Mouse (Mus musculus) spleen, postnatal 4 days (tissue): Measurements from ENCODE around the gene Tsacc.

Source experiments
- DNase-seq, 2 experiments: peaks; one replicate each; pipeline ENCODE4 v3.0.0; 2022; ENCODE audit warnings: low spot score in 2 of 2

Tsacc gene

DNA sequence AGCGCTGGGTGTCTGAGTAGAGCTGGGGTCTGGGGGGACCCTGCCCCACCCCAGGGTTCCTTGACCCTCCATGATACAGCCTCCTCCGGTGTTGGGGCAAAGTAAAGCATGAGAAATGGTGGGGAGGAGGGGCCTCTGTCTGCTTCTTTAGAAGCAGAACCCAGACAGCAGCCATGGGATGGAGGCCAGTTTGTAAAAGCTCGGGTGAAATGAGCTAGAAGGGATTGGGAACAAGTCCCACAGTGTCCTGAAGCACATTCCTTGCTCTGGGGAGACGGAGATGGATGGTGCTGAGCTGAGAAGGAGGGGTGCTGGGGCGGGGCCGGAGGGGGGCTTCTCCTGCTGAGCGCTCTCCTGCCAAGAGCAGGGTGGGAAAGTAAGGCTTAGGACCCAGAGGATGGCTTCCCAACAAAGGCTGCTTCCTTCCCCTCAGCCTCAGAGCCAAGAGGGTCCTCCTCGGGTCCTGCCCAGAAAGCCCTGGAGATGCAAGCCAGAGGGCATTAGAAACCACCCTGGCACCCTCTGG, 57.9 kb downstream of the Tsacc start:
- DNase-seq: no peak

- peak; percentile 49 to 83 for DNase-seq
Measured at GRCm38 (mm10) chr3:88237556-88238194, 59.1 kb downstream of the Tsacc start.

GRCm38 (mm10) chr3:88237161-88237555, 59.6 kb downstream of the Tsacc start:
- no peak for DNase-seq

DNA sequence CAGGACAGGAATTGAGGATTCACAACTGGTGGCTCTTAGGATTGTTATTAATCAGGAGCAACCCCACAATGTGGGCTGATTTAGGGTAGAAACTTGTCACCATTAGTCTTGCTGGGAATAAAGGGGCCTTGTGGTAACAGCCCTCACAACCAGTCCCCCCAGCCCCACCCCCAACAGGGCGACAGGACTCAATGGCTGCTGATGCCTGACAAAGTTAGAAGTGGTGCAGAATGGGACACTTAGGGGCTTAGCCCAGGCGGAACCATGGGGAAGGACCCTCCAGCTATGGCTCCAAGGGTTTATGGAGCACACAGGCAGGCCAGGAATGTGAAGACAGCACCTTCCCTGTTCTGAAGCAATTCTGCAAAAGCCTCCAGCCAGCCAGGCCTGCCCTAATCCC, 61.2 kb downstream of the Tsacc start:
- DNase-seq: no peak

GRCm38 (mm10) chr3:88235216-88235615, 61.6 kb downstream of the Tsacc start:
- DNase-seq: peak; percentile 40 to 74

DNA sequence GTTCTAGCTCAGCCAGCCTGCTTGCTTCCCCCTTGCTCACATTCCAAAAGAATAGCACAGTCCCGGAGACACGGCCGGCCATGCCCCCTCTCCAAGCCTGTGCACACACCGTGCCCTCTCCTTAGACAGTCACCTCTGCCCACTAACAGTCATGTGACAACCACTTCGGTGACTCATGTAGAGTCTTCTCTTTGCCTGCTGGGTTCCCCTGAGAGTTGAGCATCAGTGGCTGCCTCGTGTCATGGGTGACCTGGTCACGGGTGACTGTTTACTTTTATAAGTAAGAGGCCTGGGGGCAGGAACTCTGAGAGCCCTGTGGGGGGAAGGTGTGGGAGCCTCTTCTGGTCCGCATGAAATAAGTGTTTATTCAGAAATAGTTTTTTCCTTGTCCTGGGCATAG, 62.8 kb downstream of the Tsacc start:
- no peak for DNase-seq

- no peak for DNase-seq
Measured at GRCm38 (mm10) chr3:88232851-88233649, 63.7 kb downstream of the Tsacc start.
